Mouse (Mus musculus) adrenal gland, adult (tissue): ENCODE measurements at regions not wholly inside any gene's neighbourhood (a gene's known extent, or its start where the extent isn't known, plus 50 kb on each side); places are given as distances from the start of the nearest gene placed in this dataset.
A peak's percentile ranks its signal among the peaks of the same experiment; 100 is the strongest.
"Not testable (repeated sequence)": the region's sequence is repeated elsewhere in the genome, so short reads cannot be mapped to it uniquely, and the experiment has no call there.

Source experiments
- DNase-seq, 2 experiments: peaks; one replicate each; pipeline ENCODE4 v3.0.0; 2022 to 2023; ENCODE audit warnings: low spot score in 1 of 2; ENCODE audit not compliant: inconsistent age in 2 of 2

GRCm38 (mm10) chr13:66715191-66716161, 189.2 kb upstream of the Gm10767 start:
- peak; percentile 8 to 66 for DNase-seq

DNA sequence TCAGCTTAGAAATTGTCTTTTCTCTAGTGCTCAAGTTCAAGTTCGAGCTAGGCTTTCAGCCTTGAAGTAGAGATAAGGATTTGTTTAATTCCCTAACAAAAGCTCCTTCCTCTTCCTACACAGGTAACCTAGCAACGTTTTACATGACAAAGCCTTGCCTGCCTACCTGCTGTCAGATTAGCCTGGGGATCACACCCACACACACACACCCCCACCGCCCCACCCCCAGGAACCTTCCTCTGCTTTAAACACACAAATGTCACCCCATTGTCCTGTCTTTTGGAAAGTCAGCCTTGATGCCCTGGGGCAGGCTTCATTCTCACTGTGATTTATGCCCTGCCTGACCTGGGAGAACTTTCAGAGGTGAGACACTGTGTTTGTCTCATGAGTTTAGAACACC, 193.7 kb upstream of the Gm10767 start:
- DNase-seq, result not testable (repeated sequence)

DNA sequence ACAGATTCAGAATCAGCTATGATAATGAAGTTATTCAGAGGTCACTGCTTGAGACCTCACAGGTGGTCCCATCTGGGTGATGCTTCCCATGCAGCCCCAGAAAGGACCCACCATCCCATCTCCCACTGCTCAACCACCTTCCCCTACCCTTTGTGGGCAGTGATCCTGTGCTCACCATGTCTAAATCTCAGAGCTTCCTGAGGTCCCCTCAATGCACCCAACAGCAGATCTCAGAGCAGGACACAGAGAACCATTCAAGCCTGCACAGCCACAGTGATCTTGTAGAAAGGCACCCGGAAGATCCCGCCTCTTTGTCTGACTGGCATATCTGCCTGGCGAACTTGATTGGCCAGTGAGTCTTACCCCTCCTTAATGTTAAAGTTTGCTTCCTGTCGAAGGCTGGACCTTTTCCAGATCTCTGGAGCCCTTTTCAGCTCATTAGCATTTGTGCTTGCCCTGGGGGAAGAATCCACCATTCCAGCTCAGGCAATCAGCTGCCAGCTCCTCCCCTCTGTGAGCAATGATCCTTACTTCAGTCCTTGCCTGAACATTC, 206.7 kb upstream of the Gm10767 start:
- DNase-seq, result not testable (repeated sequence)

- not testable (repeated sequence) for DNase-seq
Observed at GRCm38 (mm10) chr13:66680766-66681165, 223.9 kb upstream of the Gm10767 start.

GRCm38 (mm10) chr13:66642245-66642644, 201.3 kb upstream of the 2410141K09Rik start:
- DNase-seq, result not testable (repeated sequence)

GRCm38 (mm10) chr13:66625761-66626160, 184.8 kb upstream of the 2410141K09Rik start:
- not testable (repeated sequence) for DNase-seq

- peak in 1 of 2 experiments; percentile 18 for DNase-seq
Observed at GRCm38 (mm10) chr13:66586041-66586440, 145.1 kb upstream of the 2410141K09Rik start.

DNA sequence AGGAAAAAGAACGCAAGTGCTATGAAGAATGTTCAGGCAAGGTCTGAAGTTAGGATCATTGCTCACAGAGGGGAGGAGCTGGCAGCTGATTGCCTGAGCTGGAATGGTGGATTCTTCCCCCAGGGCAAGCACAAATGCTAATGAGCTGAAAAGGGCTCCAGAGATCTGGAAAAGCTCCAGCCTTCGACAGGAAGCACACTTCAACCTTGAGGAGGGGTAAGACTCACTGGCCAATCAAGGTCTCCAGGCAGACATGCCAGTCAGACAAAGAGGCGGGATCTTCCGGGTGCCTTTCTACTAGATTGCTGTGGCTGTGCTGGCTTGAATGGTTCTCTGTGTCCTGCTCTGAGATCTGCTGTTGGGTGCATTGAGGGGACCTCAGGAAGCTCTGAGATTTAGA, 122.7 kb upstream of the 2410141K09Rik start:
- not testable (repeated sequence) for DNase-seq

- DNase-seq, result not testable (repeated sequence)
Observed at GRCm38 (mm10) chr13:66556397-66556796, 115.5 kb upstream of the 2410141K09Rik start.

DNA sequence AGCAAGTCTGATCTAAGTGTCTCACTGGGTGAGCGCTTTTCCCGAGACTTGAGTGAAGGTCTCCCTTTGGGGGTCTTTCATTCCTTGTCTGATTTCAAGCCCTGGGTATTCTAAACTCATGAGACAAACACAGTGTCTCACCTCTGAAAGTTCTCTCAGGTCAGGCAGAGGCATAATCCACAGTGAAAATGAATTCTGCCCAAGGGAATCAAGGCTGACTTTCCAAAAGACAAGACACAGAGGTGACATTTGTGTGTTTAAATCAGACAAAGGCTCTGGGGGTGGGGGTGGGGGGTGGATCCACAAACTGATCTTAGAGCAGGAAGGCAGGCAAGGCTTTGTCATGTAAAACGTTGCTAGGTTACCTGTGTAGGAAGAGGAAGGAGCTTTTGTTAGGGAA, 107.0 kb upstream of the 2410141K09Rik start:
- DNase-seq, result not testable (repeated sequence)

DNA sequence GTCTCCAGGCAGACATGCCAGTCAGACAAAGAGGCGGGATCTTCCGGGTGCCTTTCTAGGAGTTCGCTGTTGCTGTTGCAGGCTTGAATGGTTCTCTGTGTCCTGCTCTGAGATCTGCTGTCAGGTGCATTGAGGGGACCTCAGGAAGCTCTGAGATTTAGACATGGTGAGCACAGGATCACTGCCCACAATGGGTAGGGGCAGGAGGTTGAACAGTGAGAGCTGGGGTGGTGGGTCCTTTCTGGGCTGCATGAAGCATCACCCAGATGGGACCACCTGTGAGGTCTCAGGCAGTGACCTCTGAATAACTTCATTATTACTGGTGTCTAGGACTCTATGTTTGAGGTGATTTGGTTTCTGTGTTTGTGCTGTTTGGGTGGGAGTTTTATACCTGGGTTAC, 78.7 kb upstream of the 2410141K09Rik start:
- not testable (repeated sequence) for DNase-seq
